Mouse (Mus musculus): ENCODE results near the gene Ifnk.

Gene Ifnk

DNA sequence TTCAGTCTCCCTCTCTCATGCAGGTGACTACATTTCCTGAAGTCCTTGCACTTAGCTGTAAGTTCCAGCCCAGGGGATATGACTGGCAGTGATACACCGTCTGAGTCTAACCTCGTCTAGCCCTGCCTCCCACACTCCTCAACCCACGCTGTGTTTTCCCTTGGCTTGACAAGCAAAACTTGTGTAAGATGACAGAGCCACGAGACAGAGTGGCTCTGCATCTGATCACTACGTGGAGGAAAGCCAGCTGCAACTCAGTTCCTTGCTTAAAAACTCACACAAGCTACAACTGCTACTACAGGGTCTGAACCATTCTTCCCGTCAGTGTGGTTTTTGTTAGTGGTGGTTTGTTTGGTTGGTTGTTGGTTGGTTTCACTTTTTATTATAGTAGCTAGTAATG lies 11.5 kb upstream of the Ifnk start:
- DNase-seq (ENCODE audit: low spot score) = no peak

DNA sequence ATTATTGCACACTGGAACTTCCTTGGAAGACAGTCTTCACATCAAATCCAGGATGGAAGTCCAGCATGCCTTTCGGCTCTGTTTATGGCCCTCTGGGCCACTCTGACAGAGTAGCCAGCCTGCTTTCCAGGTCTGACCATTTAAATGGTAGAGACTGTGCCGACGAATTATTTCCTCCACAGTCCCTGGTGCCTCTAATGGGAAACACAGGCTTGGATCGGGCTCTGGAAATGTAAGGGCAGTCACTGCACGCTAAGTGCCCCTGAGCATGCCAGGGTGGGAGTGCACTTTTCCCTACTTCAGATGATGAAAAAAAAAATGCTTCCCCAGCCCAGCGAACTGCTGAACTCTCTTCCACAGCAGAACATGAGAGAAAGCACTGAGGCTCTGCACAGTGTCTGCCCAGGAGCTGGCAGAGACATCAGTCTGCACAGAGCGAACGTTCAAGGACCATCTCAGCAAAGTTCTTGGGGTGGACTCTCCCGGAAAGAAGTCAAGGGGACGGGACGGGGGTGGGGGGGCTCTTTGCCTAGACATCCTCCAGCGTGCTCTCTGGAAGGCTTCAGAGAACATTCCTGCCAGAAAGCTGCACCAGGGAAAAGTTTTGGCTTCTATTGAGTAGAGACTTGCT lies 8.3 kb upstream of the Ifnk start:
- DNase-seq (ENCODE audit: low spot score) = no peak

DNA sequence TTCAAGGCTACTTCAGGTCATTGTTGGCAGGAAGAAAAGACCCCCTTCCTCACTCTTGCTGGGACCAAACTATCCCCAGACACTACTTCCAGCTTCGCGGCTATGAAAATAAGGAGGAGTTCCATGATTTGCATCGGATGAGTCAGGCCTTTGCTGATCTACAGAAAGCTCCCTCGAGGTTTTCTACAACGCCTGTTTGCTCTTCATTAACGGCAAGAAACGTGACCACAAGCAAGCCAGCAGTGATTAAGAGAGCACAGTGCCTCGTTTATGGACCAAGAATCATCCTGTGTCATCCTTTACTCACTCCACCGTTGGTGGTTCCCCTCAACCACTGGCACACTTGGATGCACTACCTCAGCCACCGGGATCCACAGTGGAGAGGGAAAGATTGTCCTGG lies 6.1 kb upstream of the Ifnk start:
- DNase-seq (ENCODE audit: low spot score) = no peak

DNA sequence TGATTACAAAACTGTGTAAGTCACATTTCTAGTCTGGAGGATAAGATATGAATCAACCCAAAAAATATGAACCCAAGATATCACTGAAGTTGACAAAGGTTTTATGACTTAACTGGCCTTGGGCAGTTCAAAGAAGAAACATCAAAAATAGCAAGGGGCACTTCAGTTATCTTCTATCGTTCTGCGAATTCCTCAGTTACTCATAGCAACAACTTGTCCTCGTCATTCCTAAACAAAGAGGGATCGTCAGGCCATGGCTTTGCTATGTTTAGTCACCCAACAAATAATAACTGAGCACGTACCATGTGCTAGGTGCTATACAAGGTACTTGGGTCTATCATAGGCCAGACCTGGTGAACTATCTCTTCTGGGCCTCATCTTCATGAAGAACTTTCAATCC lies 5.3 kb upstream of the Ifnk start:
- DNase-seq (ENCODE audit: low spot score) = no peak

DNA sequence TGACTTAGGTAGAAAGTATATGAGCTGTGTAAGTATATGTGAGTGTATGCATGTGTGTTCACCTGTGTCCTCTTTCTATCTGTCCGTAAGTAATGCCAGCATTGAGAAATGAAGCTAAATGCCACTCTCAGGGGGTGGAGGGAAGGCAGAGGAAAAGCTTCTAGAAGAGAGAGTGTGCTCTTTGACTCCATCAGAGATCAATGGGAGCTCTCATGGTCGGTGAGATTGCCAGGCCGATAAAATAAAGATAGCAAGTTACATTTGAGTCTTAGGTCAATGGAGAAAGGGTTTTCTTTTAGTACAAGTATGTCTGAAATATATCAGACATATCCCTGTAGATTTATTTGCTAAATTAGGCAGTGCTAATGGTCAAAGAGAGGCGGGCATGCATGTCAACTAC lies 3.5 kb upstream of the Ifnk start:
- DNase-seq (ENCODE audit: low spot score) = no peak

DNA sequence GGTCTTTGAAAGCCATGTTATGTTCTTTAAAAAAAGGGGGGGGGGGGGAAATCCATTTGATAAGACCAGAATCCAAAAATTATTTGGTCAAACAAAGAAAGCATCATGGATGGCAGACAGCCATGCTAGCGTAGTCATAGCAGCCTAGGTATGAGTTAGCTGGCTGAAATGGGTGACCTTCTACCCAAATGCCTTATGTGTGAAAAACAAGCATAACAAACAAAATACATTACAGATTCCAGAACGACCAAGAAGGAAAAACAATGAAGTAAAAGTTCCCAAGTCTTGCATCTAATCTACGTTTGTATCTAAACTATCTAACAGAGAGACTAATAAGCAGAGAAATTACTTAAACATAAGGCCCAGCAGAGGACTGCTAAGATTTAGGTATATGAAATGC lies 1.1 kb upstream of the Ifnk start:
- DNase-seq (ENCODE audit: low spot score) = no peak

DNA sequence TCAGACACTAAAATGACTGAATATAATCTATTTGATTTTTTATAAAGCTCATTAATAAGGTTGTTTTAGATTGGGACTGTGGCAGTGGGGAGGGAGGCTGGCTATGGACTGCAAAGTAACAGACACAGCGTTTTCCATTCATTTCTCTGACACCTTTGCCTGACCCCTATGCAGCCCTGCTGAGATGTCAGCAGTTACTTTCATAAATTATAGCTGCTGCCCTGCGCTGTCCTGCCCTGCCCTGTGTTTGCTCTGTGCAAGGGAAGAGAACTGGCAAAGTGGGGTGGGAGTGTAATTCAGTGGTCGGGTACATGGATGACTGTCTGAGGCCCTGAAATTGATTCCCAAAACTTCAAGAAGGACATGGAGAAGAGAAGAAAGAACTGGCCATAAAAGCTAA lies 2.2 kb downstream of the Ifnk start:
- no peak for DNase-seq (ENCODE audit: low spot score)

DNA sequence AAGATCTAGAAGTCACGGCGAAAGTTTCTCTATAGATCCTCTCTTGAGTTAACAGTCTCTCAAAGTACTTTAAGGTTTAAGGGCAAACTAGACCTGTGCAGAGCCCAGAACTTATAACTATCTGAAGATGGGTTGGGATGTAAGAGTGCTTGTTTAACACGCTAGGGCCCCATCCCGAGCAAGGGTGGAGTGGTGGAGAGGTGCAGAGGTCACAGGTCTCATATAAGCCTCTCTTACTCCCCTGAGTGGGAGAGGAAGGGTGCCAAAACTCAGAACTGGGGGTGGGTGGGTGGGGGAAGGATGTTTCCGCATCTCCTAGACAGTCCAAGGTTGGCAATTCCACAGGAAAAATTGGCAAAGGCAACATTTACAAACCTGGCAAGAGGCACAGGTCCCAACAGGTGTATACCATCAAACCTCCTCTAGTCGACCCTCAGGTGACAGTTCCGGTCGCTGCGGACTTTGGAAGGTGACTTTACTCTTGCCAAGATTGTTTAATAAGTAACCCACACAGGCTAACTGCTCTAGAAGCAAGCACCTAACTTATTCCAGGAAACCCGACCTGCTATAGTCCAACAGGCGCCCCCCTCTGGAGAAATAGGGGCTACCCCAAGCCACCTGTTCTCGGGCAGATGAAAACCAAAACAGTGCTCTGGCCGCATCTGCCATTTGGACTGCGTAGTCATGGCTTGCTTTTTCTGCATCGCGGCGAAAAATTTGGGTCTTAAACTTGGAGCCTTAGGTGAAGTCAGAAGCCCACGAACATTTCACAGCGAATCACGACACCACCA lies 3.5 kb downstream of the Ifnk start:
- DNase-seq (ENCODE audit: low spot score) = peak; percentile 83

DNA sequence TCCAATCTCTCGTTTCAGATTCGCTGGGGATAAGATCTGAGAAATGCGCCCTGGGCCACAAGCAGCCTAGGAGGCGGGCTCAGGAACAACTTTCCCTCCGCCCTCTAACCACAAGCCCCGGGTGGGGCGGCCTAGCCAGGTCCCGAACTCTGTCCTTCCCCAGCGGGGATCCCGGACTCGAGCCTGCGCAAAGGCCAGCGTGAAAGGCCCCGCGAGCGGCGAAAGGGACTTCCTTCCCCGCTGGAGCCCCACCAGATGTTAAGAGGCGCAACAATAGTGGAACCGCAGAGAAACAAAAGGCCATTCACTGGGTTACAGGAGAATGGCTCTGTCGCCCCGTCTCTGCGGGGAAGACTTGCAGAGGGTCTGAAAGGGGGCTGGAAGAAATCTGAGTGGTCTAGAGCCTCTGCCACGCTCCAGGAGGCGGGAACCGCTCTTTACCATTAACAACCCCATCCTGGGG lies 4.3 kb downstream of the Ifnk start:
- peak; percentile 75 for DNase-seq (ENCODE audit: low spot score)

DNA sequence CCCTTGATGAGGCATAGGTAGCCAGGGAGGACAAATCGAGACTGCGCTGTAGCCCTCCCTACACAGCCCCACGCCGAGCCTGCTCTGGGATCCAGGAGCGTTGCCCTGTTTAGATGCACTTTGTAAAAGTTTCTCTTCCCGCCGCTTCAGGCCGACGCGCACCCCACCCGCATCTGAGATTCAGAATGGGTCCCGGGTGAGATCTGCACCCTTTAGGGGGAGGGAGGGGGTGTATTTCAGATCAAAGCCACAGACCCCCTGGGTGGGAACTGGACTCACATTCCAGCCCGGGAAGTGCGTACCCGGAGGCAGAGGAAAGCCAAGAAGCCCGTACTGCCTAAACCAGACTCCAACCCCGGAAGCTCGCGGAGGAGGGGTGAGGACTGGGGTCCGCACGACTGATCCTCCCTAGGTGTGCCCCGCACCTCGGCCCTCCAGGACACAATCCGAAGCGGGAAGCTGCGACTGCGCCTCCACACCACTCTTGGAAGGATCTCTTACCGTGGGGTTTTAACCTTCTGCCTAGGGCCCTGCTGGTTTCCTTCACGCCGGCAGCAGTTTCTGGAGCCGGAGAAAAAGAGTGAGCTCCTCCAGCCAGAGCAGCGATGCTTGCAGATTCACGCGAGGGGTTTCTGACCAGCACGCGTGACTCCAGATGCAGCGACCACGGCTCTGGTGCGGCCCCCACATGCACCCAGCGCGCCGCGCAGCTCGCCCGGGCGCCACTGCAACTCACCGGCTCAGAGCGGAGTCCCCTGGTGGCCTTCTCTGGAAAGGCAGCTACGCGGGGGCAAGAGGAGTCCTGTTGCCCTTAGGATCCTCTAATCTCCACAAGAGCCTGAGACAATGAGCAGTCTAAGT lies 5.1 kb downstream of the Ifnk start, which contains the start of gene Mob3b:
Mob3b (minus strand) TSS at position 734 of the 861 bp plus-strand sequence.
- DNase-seq (ENCODE audit: low spot score) = peak; percentile 91

DNA sequence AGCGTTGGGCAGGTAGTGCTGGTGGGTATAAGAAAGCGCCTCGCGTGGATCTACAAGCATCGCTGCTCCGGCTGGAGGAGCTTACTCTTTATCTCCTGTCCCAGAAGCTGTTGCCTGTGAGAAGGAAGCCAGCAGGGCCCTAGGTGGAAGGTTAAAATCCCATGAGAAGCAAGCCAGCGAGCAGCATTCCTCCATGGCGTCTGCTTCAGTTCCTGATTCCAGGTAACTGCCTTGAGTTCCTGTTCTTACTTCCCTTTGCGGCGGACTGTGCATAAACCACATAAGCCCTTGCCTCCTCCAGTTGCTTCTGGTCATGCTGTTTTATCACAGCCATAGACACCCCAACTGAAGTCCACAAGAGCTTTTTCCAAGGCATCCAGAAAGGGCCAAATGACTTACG lies 6.0 kb downstream of the Ifnk start:
- no peak for DNase-seq (ENCODE audit: low spot score)

DNA sequence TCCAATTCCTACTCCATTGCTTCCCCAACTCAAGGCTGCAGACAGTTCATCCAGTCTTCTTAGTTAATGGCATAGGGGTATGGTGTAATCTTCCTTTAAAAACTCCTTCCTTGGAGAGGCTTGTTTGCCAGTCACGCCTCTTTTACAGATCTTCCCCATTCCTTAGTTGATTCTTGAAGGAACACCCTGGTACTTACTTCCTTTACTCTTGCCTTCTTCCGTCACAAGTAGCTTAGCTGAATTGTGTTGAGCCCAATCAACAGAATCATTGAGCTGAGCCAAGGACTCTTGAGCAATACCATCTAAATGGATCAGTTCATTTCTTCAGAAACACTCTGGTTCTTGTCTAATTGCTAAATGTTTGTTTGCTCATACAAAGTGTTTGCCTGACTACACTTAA lies 13.4 kb downstream of the Ifnk start:
- peak; percentile 81 for DNase-seq (ENCODE audit: low spot score)

DNA sequence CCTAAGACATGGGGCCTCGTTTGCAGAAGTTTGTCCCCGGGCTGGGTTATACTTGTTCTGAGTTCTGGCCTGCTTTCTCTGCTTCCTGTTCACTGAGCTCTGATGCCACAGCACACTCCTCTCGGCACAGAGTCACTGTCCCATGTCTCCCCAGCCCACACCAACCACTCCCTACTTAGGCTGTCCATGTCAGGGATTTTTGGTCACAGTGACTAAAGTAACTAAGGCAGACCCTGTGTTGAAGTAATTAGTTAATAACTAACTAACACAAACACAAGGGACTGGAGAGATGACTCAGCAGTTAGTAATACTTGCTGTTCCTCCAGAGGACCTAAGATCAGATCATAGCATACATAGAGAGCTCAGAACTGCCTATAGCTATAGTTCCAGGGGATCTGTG lies 14.1 kb downstream of the Ifnk start:
- peak; percentile 16 for DNase-seq (ENCODE audit: low spot score)

DNA sequence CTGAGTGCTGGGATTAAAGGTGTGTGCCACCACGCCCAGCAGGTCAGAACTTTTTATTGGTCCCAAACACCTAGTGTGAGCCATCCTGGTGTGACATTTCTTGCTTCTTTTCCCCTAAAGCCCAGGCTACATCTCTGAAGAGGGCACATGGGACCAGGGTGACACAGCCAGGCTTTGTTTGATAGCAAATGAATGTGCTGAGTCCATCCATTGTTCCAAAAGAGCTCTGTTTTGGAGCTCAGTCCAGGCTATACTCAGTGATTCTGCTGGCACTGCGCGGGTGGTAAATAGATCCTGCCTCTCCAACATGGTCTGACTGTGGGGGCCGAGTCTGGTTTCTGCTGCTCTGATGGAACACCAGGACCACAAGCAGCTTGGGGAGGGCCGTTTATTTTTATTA lies 16.0 kb downstream of the Ifnk start:
- DNase-seq (ENCODE audit: low spot score) = no peak

DNA sequence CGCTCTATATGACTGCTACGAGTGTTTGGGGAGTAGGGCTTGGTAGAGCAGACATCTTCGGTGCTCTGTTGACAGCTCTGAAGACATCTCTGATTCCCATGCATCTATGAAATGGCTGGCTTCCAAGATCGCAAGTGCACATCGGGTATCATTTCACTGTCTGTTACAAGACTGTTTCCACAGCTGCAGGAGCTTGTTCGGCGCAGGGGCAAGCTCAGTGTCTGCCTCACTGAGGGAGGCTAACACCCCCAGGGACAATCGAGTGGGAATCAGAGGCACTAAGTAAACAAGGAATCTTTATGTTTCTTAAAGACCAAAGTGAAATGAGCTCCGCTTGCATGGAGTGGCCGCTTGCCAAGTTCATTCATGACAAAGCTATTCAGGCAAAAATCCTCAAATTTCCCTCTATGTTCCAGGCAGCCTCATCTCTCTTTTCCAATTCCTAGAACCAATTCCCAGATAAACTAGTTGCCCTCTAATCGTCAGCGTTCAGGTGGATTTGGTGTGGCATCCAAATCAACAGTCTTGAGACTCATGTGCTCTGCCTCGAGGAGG lies 17.8 kb downstream of the Ifnk start:
- DNase-seq (ENCODE audit: low spot score) = no peak

DNA sequence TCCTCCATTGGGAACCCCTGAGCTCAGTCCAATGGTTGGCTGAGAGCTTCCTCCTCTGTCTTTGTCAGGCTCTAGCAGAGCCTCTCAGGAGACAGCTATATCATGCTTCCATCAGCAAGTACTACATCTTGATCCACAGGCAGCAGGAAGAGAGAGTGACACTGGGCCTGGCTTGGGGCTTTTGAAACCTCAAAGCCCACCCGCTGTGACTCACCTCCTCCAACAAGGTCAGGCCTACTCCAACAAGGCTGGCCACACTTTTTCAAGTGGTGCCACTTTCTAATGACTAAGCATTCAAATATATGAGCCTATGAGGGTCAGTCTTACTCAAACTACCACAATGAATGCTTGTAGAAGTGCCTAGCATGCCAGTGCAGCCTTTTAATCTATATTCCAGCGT lies 20.6 kb downstream of the Ifnk start:
- DNase-seq (ENCODE audit: low spot score) = no peak

DNA sequence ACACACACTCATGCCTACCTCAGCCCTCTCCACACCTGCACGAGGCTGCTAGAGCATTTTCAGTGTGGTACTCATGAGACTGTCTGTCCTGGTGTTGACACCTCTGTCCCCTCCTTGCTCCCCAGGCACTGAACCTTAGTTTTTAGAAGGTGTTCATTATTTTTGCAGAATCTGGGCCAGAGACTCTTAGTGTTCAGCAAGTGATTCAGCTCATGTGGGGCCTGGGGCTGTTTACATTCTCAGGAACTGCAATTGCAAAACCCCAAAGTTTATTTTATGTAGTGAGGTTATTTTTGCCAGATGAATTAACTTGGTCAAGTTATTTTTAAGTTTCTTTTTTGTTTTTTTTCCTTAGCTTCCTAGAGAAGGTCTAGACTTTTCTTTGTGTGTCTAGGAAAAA lies 21.7 kb downstream of the Ifnk start:
- no peak for DNase-seq (ENCODE audit: low spot score)

DNA sequence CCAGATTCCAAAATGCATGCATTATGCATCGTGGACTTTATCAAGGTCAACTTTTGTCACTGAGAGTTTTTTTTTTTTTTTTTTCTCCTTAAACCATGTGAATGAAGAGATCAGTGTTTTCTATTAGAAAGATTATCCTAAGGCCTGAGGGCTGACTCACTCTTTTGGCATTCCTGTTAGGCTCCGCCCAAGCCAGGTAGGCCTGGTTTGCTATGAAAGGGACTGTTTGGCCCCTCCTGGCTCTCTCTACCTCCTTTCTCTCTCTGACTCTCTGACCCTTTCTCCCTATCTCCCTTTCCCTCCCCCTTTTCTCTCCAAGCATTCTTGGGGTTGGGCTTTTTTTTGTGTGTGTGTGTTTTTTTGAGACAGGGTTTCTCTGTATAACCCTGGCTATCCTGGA lies 23.7 kb downstream of the Ifnk start:
- DNase-seq (ENCODE audit: low spot score) = no peak

DNA sequence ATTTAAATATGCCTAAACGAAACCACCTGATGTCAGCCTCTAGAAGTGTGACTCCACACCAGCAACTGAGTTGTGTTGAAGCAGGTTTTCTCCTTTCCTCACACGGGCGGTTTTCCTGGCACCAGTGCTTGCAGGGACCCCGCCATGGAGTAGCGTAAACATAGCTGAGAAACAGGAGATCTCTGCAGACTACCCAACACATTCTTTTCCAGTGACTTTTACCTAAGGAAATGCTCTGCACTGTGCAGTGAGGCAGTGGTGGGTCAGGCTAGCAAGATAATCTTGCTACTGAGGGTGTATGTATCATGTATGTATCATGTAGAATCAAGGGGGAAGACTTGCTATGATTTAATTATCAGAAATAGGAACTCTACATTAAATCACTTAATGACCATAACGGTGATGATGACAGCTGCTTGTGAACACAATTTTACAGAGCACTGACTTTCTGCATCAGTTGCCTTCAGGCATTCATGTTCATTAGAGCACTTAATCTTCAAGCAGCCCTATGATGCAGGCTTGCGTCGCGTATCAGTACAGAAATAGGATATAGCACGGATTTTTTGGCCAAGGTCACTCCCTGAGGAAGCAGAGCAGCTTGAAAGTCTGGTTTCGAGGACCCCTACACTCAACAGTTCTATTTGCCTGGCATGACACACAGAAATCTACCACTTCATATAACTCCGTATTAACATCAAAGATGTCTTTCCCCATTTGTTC lies 26.2 kb downstream of the Ifnk start:
- DNase-seq (ENCODE audit: low spot score) = no peak

DNA sequence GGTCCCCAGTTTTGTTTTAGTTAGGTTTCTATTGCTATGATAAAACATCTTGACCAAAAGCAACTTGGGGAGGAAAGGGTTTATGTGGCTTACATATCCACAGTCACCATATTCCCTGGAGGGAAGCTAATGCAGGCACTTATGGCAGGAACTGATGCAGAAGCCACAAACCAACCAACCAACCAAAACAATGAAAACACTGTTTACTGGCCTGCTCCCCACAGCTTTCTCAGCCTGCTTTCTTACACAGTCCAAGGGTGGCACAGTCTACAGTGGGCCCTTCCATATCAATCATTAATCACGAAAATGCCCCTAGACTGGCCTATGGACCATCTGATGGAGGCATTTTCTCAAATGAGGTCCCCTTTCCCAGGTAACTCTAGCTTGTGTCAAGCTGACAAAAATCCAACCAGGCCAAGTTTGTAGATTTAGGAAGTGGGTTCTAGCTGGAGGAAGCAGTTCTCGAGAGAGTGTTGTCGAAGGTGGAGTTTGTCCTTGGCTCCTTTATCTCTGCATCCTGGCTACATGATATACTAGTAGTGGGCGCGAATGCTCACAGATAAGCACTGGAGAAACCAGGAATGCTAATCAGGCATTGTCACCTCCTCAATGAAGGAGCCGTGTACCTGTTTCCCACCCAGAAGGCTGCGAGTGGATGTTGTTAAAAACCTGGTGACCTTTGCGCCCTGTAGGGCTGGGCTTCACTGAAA lies 35.9 kb downstream of the Ifnk start:
- DNase-seq (ENCODE audit: low spot score) = no peak

DNA sequence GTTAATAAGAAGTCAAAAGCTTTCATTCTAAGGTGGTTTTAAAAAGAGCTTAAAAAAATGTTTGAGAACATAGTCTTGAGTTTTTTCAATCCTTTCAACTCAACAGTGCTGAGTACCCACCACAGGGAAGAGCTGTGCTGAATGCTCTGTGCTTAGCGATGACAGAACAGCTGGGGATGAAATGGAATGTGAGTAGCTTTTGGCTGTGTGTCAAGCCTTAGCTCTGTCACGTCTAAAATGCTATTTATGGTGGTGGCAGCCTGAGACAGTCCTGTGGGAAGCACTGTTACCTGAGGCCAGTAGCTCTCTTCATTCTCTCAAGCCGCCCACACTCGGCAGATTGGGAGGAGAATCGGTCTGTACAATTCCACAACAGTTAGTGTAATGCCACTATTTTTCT lies 37.9 kb downstream of the Ifnk start:
- no peak for DNase-seq (ENCODE audit: low spot score)

All from lung, postnatal 25 days (tissue).